Mouse (Mus musculus): ENCODE measurements around the gene Dlx1.

- TF ChIP-seq CTCF (IDR thresholded peaks at IDR 0.05; ENCODE audit: low read depth): no peak
- no peak for TF ChIP-seq EP300 (IDR thresholded peaks at IDR 0.05; ENCODE audit: low read depth)
These were observed 14.9 kb downstream of the Dlx1 start for GRCm38 (mm10) chr2:71542816-71543301.

Measured in heart, postnatal 0 days (tissue).